Mouse (Mus musculus) limb, embryonic 12.5 days (tissue): ENCODE data around the gene Bicc1. TPM values are rescaled to one million over a fixed set of nuclear protein-coding genes. Genes with fewer than 3 reads are reported as not detected.
A peak's percentile ranks its signal among the peaks of the same experiment; 100 is the strongest.

Source experiments
- ATAC-seq: fragments of 200-750 bp; cut with Nextera tagmentation; 2 replicates; pipeline ENCODE4 v1.8.0; 2017; ENCODE audit warnings: low read depth, moderate TSS enrichment; ENCODE audit not compliant: insufficient number of reproducible peaks, insufficient read depth, low FRiP score, low TSS enrichment
- H3K27ac ChIP-seq: fragments of 300-500 bp; sonication (generic); 2 replicates; pipeline ENCODE4 v1.5.1; 2016; ENCODE audit warnings: mild to moderate bottlenecking, moderate library complexity
- H3K27me3 ChIP-seq: fragments of 300-500 bp; sonication (generic); 2 replicates; pipeline ENCODE4 v1.6.1; 2016; ENCODE audit warnings: mild to moderate bottlenecking, moderate library complexity
- H3K36me3 ChIP-seq: fragments of 300-500 bp; sonication (generic); 2 replicates; pipeline ENCODE4 v1.6.1; 2016; ENCODE audit warnings: mild to moderate bottlenecking, moderate library complexity
- H3K4me1 ChIP-seq: fragments of 300-500 bp; sonication (generic); replicated peaks from 2 replicates; pipeline ENCODE4 v1.6.1; 2016
- H3K4me2 ChIP-seq: fragments of 300-500 bp; sonication (generic); 2 replicates; pipeline ENCODE4 v1.6.1; 2016; ENCODE audit warnings: mild to moderate bottlenecking, moderate library complexity
- H3K4me3 ChIP-seq: fragments of 300-500 bp; sonication (generic); replicated peaks from 2 replicates; pipeline ENCODE4 v1.5.1; 2016; ENCODE audit warnings: mild to moderate bottlenecking
- H3K9ac ChIP-seq: fragments of 300-500 bp; sonication (generic); replicated peaks from 2 replicates; pipeline ENCODE4 v1.6.1; 2016; ENCODE audit warnings: mild to moderate bottlenecking, moderate library complexity
- H3K9me3 ChIP-seq: fragments of 300-500 bp; sonication (generic); 2 replicates; pipeline ENCODE4 v1.6.1; 2016; ENCODE audit warnings: mild to moderate bottlenecking, moderate library complexity
- WGBS: fragments of 180-500 bp; shearing (Covaris S2); methylation state at CpG from one replicate; pipeline ENCODE4 v1.1.7; 2016; 5-methylcytosine and 5-hydroxymethylcytosine counted together
- polyA plus RNA-seq: library from polyadenylated mRNA; unstranded; fragments of >200 nt; fragmentation: Nextera tagmentation; extraction: Ambion mirVana; gene quantifications from 2 replicates; pipeline ENCODE4 v1.2.1, GENCODE M21; 2016

Gene Bicc1
- 15.6 and 17.7 TPM in 2 replicates for polyA plus RNA-seq

GRCm38 (mm10) chr10:71159676-71160235, at the start of gene Bicc1:
Gene Bicc1 (minus strand): TSS chr10:71159700.
- H3K4me3 ChIP-seq, result peak within 1 kb of the TSS; percentile 73
- H3K4me2 ChIP-seq, result peak within 1 kb of the TSS; percentile 86
- H3K36me3 ChIP-seq, result no peaks in the 10 kb centered on the region
- peaks cover 21% of the 10 kb centered on the region for H3K27me3 ChIP-seq
- H3K4me1 ChIP-seq, result peaks cover 8% of the 10 kb centered on the region
- peak; percentile 86 for ATAC-seq
- 2% methylated on average over 43 of the region's 69 CpGs for WGBS
- peak within 1 kb of the TSS; percentile 85 for H3K9ac ChIP-seq
- no peaks in the 10 kb centered on the region for H3K9me3 ChIP-seq
- H3K27ac ChIP-seq, result peak within 1 kb of the TSS; percentile 75

DNA sequence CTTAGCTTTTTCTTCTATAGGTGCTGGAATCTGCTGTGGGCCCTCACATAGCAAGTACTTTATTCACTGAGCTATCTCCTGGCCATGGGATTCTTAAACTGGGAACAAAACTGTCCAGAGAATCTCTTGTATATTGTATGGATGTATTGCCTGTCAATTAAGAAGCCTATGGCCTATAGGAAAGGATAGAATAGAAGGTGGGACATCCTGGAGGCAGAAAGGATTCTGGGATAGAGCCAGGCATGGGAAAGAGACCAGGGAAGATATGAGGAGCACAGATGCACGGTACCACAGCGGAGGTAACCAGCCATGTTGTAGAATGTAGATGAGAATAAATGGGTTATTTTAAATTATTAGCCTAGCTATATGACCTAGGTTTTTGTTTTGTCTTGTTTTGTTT, 42.0 kb upstream of the Bicc1 start:
- Histone ChIP-seq H3K36me3 (no peaks in the 10 kb centered on the region), H3K4me2 (no peak overlapping the region), H3K27me3 (no peaks in the 10 kb centered on the region), H3K9ac (no peak overlapping the region), H3K9me3 (no peaks in the 10 kb centered on the region), H3K4me3 (no peak overlapping the region), H3K27ac (no peak overlapping the region), H3K4me1 (peaks cover 3% of the 10 kb centered on the region; the same call in 1 of the 2 replicates)
- WGBS, result 86% methylated on average over 2 of the region's 2 CpGs
- no peak for ATAC-seq

DNA sequence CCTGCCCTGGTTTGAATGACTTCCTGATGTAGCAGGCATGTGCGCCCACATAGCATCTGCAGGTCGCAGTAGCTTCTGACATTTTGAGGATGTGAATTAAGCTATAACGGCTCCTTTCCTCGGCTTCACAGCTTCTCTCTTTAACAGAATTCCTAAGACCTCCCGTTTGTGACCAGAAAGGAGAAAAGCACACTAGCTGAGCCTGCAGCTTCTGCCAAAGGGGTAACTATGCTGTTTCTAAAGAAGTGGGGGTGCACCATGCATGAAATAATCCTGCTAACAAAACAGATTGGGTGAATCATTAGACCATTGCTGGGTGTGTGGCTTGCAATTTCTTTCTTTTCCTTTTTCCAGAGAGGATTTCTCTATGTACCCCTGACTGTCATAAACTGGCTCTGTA, 41.5 kb upstream of the Bicc1 start:
- Histone ChIP-seq H3K36me3 (no peaks in the 10 kb centered on the region), H3K9ac (no peak overlapping the region), H3K4me2 (no peak overlapping the region), H3K4me1 (peaks cover 3% of the 10 kb centered on the region; the same call in 1 of the 2 replicates), H3K27ac (no peak overlapping the region), H3K27me3 (no peaks in the 10 kb centered on the region), H3K4me3 (no peak overlapping the region), H3K9me3 (no peaks in the 10 kb centered on the region)
- WGBS, result 65% methylated on average over 5 of the region's 5 CpGs
- ATAC-seq, result no peak

- Histone ChIP-seq H3K4me2 (no peak overlapping the region), H3K4me1 (peaks cover 11% of the 10 kb centered on the region; the same call in 1 of the 2 replicates), H3K4me3 (no peak overlapping the region), H3K27me3 (no peaks in the 10 kb centered on the region), H3K27ac (no peak overlapping the region), H3K36me3 (no peaks in the 10 kb centered on the region), H3K9me3 (no peaks in the 10 kb centered on the region), H3K9ac (no peak overlapping the region)
- no peak for ATAC-seq
- 88% methylated on average over 8 of the region's 8 CpGs for WGBS
Measured at GRCm38 (mm10) chr10:71198676-71199075, 39.2 kb upstream of the Bicc1 start.

DNA sequence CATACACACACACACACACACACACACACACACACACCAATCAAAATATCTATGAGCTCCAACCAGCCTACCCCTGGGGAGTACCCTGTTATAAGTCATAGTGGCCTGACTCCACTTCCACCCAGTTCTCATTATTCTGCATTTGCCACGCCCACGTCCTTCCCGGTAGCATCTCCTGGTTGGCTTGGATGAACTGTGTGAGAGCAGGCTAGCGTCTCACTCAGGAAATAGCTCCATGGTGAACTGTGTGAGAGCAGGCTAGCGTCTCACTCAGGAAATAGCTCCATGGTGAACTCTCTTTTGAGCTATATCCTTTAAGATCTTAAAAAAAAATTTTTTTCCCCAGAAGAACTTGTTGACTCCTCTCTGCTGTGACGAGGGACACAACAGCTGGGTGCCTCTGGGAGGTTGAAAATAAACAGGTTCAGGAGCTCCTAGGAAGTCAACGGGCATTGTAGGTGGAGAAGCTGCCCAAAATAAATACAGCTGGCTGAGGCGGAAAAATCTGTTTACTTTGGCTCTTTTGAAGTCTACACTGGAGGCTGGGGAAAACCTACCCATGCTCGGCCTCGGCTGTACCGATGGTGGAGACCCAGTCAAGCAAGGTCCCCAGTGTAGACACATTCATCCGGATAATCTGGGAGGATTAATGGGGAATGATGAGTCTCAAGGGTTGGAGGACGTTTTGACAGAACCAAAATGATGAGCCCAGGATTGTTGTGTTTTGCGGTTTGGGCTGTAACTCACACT, 37.7 kb upstream of the Bicc1 start:
- H3K9me3 ChIP-seq, result no peaks in the 10 kb centered on the region
- no peak overlapping the region for H3K27ac ChIP-seq
- H3K4me1 ChIP-seq, result peaks cover 11% of the 10 kb centered on the region; the same call in 1 of the 2 replicates
- 70% methylated on average over 14 of the region's 14 CpGs for WGBS
- no peak overlapping the region for H3K4me3 ChIP-seq
- H3K27me3 ChIP-seq, result no peaks in the 10 kb centered on the region
- no peaks in the 10 kb centered on the region for H3K36me3 ChIP-seq
- H3K9ac ChIP-seq, result no peak overlapping the region
- ATAC-seq, result no peak
- no peak overlapping the region for H3K4me2 ChIP-seq

DNA sequence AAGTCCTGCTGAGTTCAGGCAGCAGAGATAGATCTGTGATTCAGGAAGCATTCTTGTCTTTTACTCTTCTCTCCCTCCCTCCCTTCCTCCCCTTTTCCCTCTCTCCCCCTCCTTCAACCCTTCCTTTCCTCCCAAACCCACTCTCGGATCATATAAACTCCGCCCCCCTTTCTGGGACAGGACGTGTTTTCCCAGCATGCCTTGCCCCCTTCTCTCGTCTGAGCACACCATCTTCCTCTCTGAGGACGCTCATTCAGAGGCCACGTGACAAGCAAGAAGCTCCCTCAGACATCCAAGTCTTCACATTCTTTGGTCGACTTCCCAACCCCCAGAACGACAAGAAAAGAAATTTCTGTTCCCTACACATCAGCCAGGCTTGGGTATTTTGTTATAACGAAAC, 36.0 kb upstream of the Bicc1 start:
- Histone ChIP-seq H3K9ac (no peak overlapping the region), H3K27me3 (no peaks in the 10 kb centered on the region), H3K4me3 (no peak overlapping the region), H3K36me3 (no peaks in the 10 kb centered on the region), H3K4me1 (peaks cover 10% of the 10 kb centered on the region; the same call in 1 of the 2 replicates), H3K9me3 (no peaks in the 10 kb centered on the region), H3K4me2 (no peak overlapping the region), H3K27ac (no peak overlapping the region)
- 51% methylated on average over 9 of the region's 9 CpGs for WGBS
- no peak for ATAC-seq

DNA sequence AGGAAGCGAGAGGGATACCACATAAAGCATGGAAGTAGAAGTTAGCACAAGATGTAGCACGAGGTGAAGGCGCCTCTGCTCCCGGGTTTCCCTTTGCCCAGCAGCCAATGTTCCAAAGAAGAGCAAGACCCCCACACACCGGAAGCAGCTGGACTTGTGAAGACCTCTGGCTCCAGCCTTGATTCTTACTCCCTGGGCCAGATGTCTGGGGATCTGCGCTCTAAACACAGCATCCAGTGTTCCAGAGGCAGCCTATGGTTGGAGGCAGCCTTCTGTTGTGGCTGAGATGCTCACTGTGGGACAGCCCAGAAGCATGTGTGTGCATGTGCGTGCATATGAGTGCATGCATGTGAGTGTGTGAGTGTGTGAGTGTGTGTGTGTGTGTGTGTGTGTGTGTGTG, 35.2 kb upstream of the Bicc1 start:
- Histone ChIP-seq H3K4me2 (no peak overlapping the region), H3K27ac (0 out of 2 replicates have a peak overlapping the region, but pooled peaks have one; percentile 5), H3K27me3 (no peaks in the 10 kb centered on the region), H3K9ac (no peak overlapping the region), H3K36me3 (no peaks in the 10 kb centered on the region), H3K4me3 (no peak overlapping the region), H3K9me3 (no peaks in the 10 kb centered on the region), H3K4me1 (0 out of 2 replicates have a peak, but pooled peaks cover 8% of the 10 kb centered on the region)
- 0 out of 2 replicates have a peak, but pooled peaks have one; percentile 31 for ATAC-seq
- WGBS, result 82% methylated on average over 7 of the region's 7 CpGs

GRCm38 (mm10) chr10:71193319-71193718, 33.8 kb upstream of the Bicc1 start:
- ATAC-seq, result no peak
- Histone ChIP-seq H3K4me2 (no peak overlapping the region), H3K27ac (no peak overlapping the region), H3K4me3 (no peak overlapping the region), H3K9ac (no peak overlapping the region), H3K9me3 (no peaks in the 10 kb centered on the region), H3K27me3 (no peaks in the 10 kb centered on the region), H3K36me3 (no peaks in the 10 kb centered on the region), H3K4me1 (0 out of 2 replicates have a peak, but pooled peaks cover 8% of the 10 kb centered on the region)
- WGBS, result 84% methylated on average over 7 of the region's 7 CpGs

DNA sequence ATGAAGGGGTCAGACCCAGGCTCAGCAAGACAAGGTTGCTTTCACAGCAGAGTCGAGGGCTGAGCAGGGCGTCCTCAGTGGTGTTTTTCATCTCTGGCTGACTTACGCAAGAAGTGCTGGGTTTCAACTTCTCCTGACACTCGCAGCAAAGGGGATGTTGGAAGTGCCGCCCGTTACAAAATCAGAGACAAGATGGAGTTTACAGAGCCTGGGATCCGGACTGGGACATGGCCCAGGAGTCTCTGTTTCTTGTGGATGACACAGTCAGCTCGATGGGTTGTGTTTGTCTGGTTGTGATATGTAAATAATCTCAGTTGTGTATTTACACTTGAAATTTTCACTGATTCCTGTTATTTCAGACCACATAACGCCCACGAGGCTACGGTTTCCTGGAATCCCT, 33.4 kb upstream of the Bicc1 start:
- Histone ChIP-seq H3K4me1 (0 out of 2 replicates have a peak, but pooled peaks cover 8% of the 10 kb centered on the region), H3K27me3 (no peaks in the 10 kb centered on the region), H3K4me2 (no peak overlapping the region), H3K4me3 (no peak overlapping the region), H3K27ac (no peak overlapping the region), H3K9me3 (no peaks in the 10 kb centered on the region), H3K36me3 (no peaks in the 10 kb centered on the region), H3K9ac (no peak overlapping the region)
- WGBS, result 81% methylated on average over 11 of the region's 11 CpGs
- ATAC-seq, result no peak

GRCm38 (mm10) chr10:71188681-71189080, 29.2 kb upstream of the Bicc1 start:
- no peaks in the 10 kb centered on the region for H3K4me1 ChIP-seq
- no peak overlapping the region for H3K4me2 ChIP-seq
- H3K9me3 ChIP-seq, result no peaks in the 10 kb centered on the region
- H3K9ac ChIP-seq, result no peak overlapping the region
- WGBS, result 85% methylated on average over 4 of the region's 4 CpGs
- no peak overlapping the region for H3K27ac ChIP-seq
- H3K36me3 ChIP-seq, result no peaks in the 10 kb centered on the region
- H3K4me3 ChIP-seq, result no peak overlapping the region
- ATAC-seq, result no peak
- no peaks in the 10 kb centered on the region for H3K27me3 ChIP-seq

GRCm38 (mm10) chr10:71185059-71185458, 25.6 kb upstream of the Bicc1 start:
- Histone ChIP-seq H3K9me3 (no peaks in the 10 kb centered on the region), H3K27ac (no peak overlapping the region), H3K27me3 (no peaks in the 10 kb centered on the region), H3K4me1 (no peaks in the 10 kb centered on the region), H3K4me2 (no peak overlapping the region), H3K36me3 (no peaks in the 10 kb centered on the region), H3K9ac (no peak overlapping the region), H3K4me3 (no peak overlapping the region)
- ATAC-seq, result no peak
- WGBS, result 85% methylated on average over 7 of the region's 7 CpGs
